Mouse (Mus musculus) forebrain, embryonic 14.5 days (tissue): ENCODE measurements at regions not wholly inside any gene's neighbourhood (a gene's known extent, or its start where the extent isn't known, plus 50 kb on each side); places are given as distances from the start of the nearest gene placed in this dataset.

Experiments used
- ATAC-seq: fragments of 200-750 bp; cut with Nextera tagmentation; 2 replicates; pipeline ENCODE4 v1.8.0; 2017; ENCODE audit warnings: mild to moderate bottlenecking, moderate library complexity
- DNase-seq: peaks from one replicate; pipeline ENCODE4 v3.0.0-alpha.2; 2015; ENCODE audit warnings: low spot score
- H3K27ac ChIP-seq: fragments of 300-500 bp; sonication (generic); 2 replicates; pipeline ENCODE4 v1.5.1; 2014; ENCODE audit warnings: low read depth, mild to moderate bottlenecking, control low read depth, low read length, moderate library complexity
- H3K27me3 ChIP-seq: fragments of 300-500 bp; sonication (generic); replicated peaks from 2 replicates; pipeline ENCODE4 v1.6.1; 2014; ENCODE audit warnings: low read length, control low read depth, mixed read lengths; ENCODE audit not compliant: control insufficient read depth, insufficient read depth
- H3K36me3 ChIP-seq: fragments of 300-500 bp; sonication (generic); 2 replicates; pipeline ENCODE4 v1.6.1; 2014; ENCODE audit warnings: low read length, control low read depth; ENCODE audit not compliant: control insufficient read depth, insufficient read depth
- H3K4me1 ChIP-seq: fragments of 300-500 bp; sonication (generic); 2 replicates; pipeline ENCODE4 v1.6.1; 2014; ENCODE audit warnings: antibody characterized with exemption, low read length, control low read depth; ENCODE audit not compliant: control insufficient read depth, insufficient read depth
- H3K4me2 ChIP-seq: fragments of 300-500 bp; sonication (generic); 2 replicates; pipeline ENCODE4 v1.6.1; 2014; ENCODE audit warnings: mild to moderate bottlenecking, control low read depth, low read length
- H3K4me3 ChIP-seq: fragments of 300-500 bp; sonication (generic); 2 replicates; pipeline ENCODE4 v1.5.1; 2014; ENCODE audit warnings: low read depth, low read length, control low read depth
- H3K9ac ChIP-seq: fragments of 300-500 bp; sonication (generic); 2 replicates; pipeline ENCODE4 v1.6.1; 2014; ENCODE audit warnings: mild to moderate bottlenecking, low read length, control low read depth, moderate library complexity
- H3K9me3 ChIP-seq: fragments of 300-500 bp; sonication (generic); replicated peaks from 2 replicates; pipeline ENCODE4 v1.6.1; 2016; ENCODE audit warnings: low read length, control low read depth, mixed read lengths; ENCODE audit not compliant: control insufficient read depth
- WGBS: fragments of 180-500 bp; shearing (Covaris S2); extraction: QIAGEN DNeasy Blood & Tissue Kit; methylation state at CpG from one replicate; pipeline ENCODE4 v1.1.7; 2014; 5-methylcytosine and 5-hydroxymethylcytosine counted together

DNA sequence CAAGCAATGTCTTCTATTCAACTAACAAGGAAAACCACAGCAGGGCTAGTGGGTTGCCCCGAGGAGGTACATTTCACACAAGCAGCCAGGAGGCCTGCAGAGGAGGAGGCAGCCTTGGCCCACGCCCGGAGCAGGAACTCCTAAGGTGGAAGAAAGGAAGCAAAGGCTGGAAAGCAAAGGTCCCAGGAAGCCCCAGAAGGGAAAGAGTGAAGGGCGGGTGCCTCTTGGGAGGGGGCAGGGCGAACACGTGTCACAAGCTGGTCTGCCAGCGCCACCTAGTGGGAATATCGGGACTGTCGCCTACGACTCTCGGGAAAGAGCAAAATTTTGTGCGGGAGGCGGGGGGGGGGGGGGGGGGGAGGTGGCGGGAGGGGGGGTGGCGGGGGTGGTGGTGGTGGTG, 508.1 kb upstream of the Tmem132c start:
- no peak overlapping the region for H3K27ac ChIP-seq
- ATAC-seq (peak; percentile 50), DNase-seq (peak; percentile 89)
- H3K27me3 ChIP-seq, result no peaks in the 10 kb centered on the region
- 2% methylated on average over 11 of the region's 15 CpGs for WGBS
- H3K9me3 ChIP-seq, result no peaks in the 10 kb centered on the region
- peak overlapping the region; percentile 29; the same call in 1 of the 2 replicates for H3K9ac ChIP-seq
- H3K4me2 ChIP-seq, result peak overlapping the region; percentile 46
- H3K36me3 ChIP-seq, result no peaks in the 10 kb centered on the region
- no peaks in the 10 kb centered on the region for H3K4me1 ChIP-seq
- peak overlapping the region; percentile 9; the same call in 1 of the 2 replicates for H3K4me3 ChIP-seq

DNA sequence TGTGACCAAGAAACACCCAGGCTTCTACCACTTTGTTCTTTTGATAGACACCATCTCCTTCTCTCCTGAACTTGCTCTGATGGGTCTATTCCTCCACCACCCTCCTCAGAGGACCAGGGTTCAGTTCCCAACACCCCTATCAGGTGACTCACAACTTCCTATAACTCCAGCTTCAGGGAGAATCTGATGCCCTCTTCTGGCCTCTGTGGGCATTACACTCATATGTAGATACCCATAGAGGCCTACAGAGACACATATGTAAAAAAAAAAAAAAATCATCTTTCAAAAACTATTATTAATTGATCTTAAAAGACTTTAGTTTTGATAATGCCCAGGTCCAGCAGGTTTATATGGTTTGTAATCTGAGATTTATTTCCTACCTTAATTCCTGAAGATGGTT, 505.9 kb upstream of the Tmem132c start:
- H3K9ac ChIP-seq, result no peak overlapping the region
- H3K27ac ChIP-seq, result no peak overlapping the region
- H3K4me1 ChIP-seq, result peaks cover 1% of the 10 kb centered on the region; the same call in 1 of the 2 replicates
- H3K36me3 ChIP-seq, result no peaks in the 10 kb centered on the region
- H3K4me3 ChIP-seq, result no peak overlapping the region
- H3K9me3 ChIP-seq, result no peaks in the 10 kb centered on the region
- no peak for DNase-seq
- ATAC-seq, result no peak
- H3K27me3 ChIP-seq, result no peaks in the 10 kb centered on the region
- no peak overlapping the region for H3K4me2 ChIP-seq

- H3K27me3 ChIP-seq, result no peaks in the 10 kb centered on the region
- no peak overlapping the region for H3K9ac ChIP-seq
- H3K36me3 ChIP-seq, result no peaks in the 10 kb centered on the region
- H3K4me2 ChIP-seq, result no peak overlapping the region
- DNase-seq (no peak), ATAC-seq (no peak)
- no peaks in the 10 kb centered on the region for H3K9me3 ChIP-seq
- WGBS, result 64% methylated on average over 4 of the region's 4 CpGs
- peaks cover 5% of the 10 kb centered on the region; the same call in 1 of the 2 replicates for H3K4me1 ChIP-seq
- no peak overlapping the region for H3K4me3 ChIP-seq
- H3K27ac ChIP-seq, result no peak overlapping the region
Observed at GRCm38 (mm10) chr5:126737681-126738080, 503.9 kb upstream of the Tmem132c start.

DNA sequence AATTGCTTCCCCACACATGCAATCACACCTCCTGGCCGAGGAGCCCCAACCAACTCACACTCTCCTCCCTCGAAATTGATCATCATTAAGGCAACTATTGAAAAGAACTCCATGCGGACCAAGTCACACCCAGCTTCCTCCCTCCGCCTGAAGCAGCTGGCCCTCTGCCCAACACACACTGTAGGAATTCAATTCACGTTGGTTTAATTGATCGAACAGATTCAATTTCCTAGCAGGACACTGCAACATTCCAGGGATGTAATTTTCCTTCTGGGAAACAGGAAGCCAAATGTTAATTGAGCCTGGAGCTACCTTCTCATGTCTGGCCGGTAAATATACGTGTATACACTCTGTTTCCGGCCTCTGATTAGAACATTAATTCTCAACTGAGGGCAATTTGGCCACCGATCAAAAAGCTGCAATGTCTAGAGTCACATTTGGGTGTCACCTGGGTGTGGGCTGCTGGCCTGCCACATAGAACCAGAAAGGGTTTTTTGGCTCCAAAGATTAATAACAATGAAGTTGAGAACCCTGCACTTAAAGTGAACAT, 500.7 kb upstream of the Tmem132c start:
- H3K4me1 ChIP-seq, result peaks cover 5% of the 10 kb centered on the region; the same call in 1 of the 2 replicates
- H3K4me3 ChIP-seq, result no peak overlapping the region
- no peak overlapping the region for H3K27ac ChIP-seq
- H3K27me3 ChIP-seq, result no peaks in the 10 kb centered on the region
- H3K9ac ChIP-seq, result no peak overlapping the region
- no peak overlapping the region for H3K4me2 ChIP-seq
- ATAC-seq, result no peak
- H3K9me3 ChIP-seq, result no peaks in the 10 kb centered on the region; the same call in 1 of the 2 replicates
- peak; percentile 30 for DNase-seq
- WGBS, result 26% methylated on average over 10 of the region's 10 CpGs
- no peaks in the 10 kb centered on the region for H3K36me3 ChIP-seq

- Histone ChIP-seq H3K4me1 (no peaks in the 10 kb centered on the region), H3K9me3 (no peaks in the 10 kb centered on the region)
Observed at GRCm38 (mm10) chr5:126755107-126755506, 486.5 kb upstream of the Tmem132c start.

GRCm38 (mm10) chr5:126765037-126765707, 476.4 kb upstream of the Tmem132c start:
- H3K4me2 ChIP-seq, result no peak overlapping the region

More at GRCm38 (mm10) chr5:126755107-126755506, 486.5 kb upstream of the Tmem132c start:
- 11% methylated on average over 1 of the region's 1 CpGs for WGBS
- Histone ChIP-seq H3K27me3 (no peaks in the 10 kb centered on the region), H3K4me3 (no peak overlapping the region), H3K27ac (no peak overlapping the region), H3K4me2 (no peak overlapping the region), H3K9ac (no peak overlapping the region), H3K36me3 (no peaks in the 10 kb centered on the region)
- DNase-seq (no peak), ATAC-seq (no peak)

GRCm38 (mm10) chr5:126769031-126769430, 472.6 kb upstream of the Tmem132c start:
- 14% methylated on average over 11 of the region's 11 CpGs for WGBS
- no peaks in the 10 kb centered on the region for H3K9me3 ChIP-seq
- H3K9ac ChIP-seq, result no peak overlapping the region
- no peak for ATAC-seq
- H3K36me3 ChIP-seq, result no peaks in the 10 kb centered on the region
- H3K4me1 ChIP-seq, result peaks cover 5% of the 10 kb centered on the region; the same call in 1 of the 2 replicates
- peak; percentile 15 for DNase-seq
- no peaks in the 10 kb centered on the region for H3K27me3 ChIP-seq
- no peak overlapping the region for H3K27ac ChIP-seq
- no peak overlapping the region; the same call in 1 of the 2 replicates for H3K4me3 ChIP-seq
- peak overlapping the region; percentile 39 for H3K4me2 ChIP-seq

More at GRCm38 (mm10) chr5:126765037-126765707, 476.4 kb upstream of the Tmem132c start:
- no peak overlapping the region for H3K27ac ChIP-seq
- DNase-seq (peak; percentile 49), ATAC-seq (peak; percentile 71; the same call in 1 of the 2 replicates)
- H3K27me3 ChIP-seq, result no peaks in the 10 kb centered on the region
- no peak overlapping the region for H3K4me3 ChIP-seq
- H3K36me3 ChIP-seq, result no peaks in the 10 kb centered on the region
- no peak overlapping the region for H3K9ac ChIP-seq
- 5% methylated on average over 4 of the region's 4 CpGs for WGBS
- H3K4me1 ChIP-seq, result peaks cover 5% of the 10 kb centered on the region; the same call in 1 of the 2 replicates
- H3K9me3 ChIP-seq, result no peaks in the 10 kb centered on the region

GRCm38 (mm10) chr5:126787706-126788610, 453.6 kb upstream of the Tmem132c start:
- H3K4me1 ChIP-seq, result peaks cover 7% of the 10 kb centered on the region
- WGBS, result 4% methylated on average over 29 of the region's 29 CpGs
- ATAC-seq, result no peak

More at GRCm38 (mm10) chr5:126787706-126788610, 453.6 kb upstream of the Tmem132c start:
- Histone ChIP-seq H3K4me3 (peak overlapping the region; percentile 27), H3K4me2 (peak overlapping the region; percentile 54), H3K9ac (peak overlapping the region; percentile 21; the same call in 1 of the 2 replicates), H3K9me3 (no peaks in the 10 kb centered on the region; the same call in 1 of the 2 replicates), H3K36me3 (no peaks in the 10 kb centered on the region), H3K27me3 (peaks cover 5% of the 10 kb centered on the region; the same call in 1 of the 2 replicates), H3K27ac (no peak overlapping the region)
- DNase-seq, result peak; percentile 51
